Mouse (Mus musculus): Measurements from ENCODE around the gene Snrnp40. TPM values are rescaled to one million over a fixed set of nuclear protein-coding genes. Genes with fewer than 3 reads are reported as not detected.
A peak's percentile ranks its signal among the peaks of the same experiment; 100 is the strongest.

The Snrnp40 gene
- polyA plus RNA-seq, 1 experiment from 2014 or later: 119 TPM

DNA sequence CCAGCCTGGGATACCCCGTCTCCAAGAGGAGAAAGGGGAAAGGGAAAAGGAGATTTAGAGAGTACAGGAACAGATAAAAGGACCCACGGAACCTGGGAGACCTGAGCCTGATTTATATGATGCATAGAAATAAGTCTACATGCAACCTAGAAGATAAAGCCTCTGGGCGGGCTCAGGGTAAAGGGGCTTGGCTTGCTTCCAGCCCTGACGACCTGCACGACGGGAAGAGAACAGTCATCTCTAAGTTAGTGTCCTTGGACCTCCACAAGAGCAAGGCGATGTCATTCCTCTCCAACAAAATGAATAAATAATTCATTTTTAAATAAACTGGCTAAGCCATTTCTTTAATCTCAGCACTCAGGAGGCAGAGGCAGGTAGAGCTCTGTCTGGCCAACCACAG lies 37.4 kb upstream of the Snrnp40 start:
- Histone ChIP-seq H3K4me3 (ENCODE audit: low read depth, low read length) (no peak overlapping the region), H3K4me1 (ENCODE audit: control insufficient read depth, insufficient read depth, low read length) (no peaks in the 10 kb centered on the region), H3K4me2 (ENCODE audit: low read depth, low read length) (no peak overlapping the region), H3K27me3 (replicated peaks; ENCODE audit: control insufficient read depth, insufficient read depth, low read length) (no peaks in the 10 kb centered on the region), H3K27ac (replicated peaks; ENCODE audit: low read depth, low read length) (no peak overlapping the region), H3K36me3 (ENCODE audit: control insufficient read depth, insufficient read depth, low read length) (peaks cover 78% of the 10 kb centered on the region), H3K9me3 (ENCODE audit: control insufficient read depth, low read length) (no peaks in the 10 kb centered on the region), H3K9ac (ENCODE audit: low read depth, low read length) (no peak overlapping the region)
- 85% methylated on average over 7 of the region's 7 CpGs for WGBS
- no peak for ATAC-seq (ENCODE audit: low read depth)
- no peak for DNase-seq (ENCODE audit: low spot score)

DNA sequence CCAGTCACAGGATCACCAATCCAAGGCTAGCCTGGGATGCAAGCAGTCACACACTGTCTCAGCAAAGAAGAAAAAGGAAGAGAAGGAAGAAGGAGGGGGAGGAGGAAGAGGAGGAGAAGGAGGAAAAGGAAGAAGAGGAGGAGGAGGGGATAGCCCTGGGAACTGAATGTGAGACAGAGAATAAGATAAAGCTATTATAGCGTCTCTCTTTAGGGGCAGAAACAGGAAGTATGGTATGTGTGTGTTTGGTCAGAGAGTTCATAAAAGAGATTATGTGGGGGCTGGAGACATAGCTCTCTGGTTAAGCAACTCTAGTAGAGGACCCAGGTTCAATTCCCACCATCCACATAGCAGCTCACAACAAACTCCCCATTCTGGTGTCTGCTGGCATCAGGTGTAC lies 36.8 kb upstream of the Snrnp40 start:
- no peak overlapping the region for H3K4me3 ChIP-seq (ENCODE audit: low read depth, low read length)
- no peaks in the 10 kb centered on the region for H3K4me1 ChIP-seq (ENCODE audit: control insufficient read depth, insufficient read depth, low read length)
- WGBS: 81% methylated on average over 1 of the region's 1 CpGs
- no peak for ATAC-seq (ENCODE audit: low read depth)
- no peak overlapping the region for H3K4me2 ChIP-seq (ENCODE audit: low read depth, low read length)
- H3K9ac ChIP-seq (ENCODE audit: low read depth, low read length): no peak overlapping the region
- no peak overlapping the region for H3K27ac ChIP-seq (replicated peaks; ENCODE audit: low read depth, low read length)
- no peak for DNase-seq (ENCODE audit: low spot score)
- H3K36me3 ChIP-seq (ENCODE audit: control insufficient read depth, insufficient read depth, low read length): peaks cover 84% of the 10 kb centered on the region
- H3K27me3 ChIP-seq (replicated peaks; ENCODE audit: control insufficient read depth, insufficient read depth, low read length): no peaks in the 10 kb centered on the region
- H3K9me3 ChIP-seq (ENCODE audit: control insufficient read depth, low read length): no peaks in the 10 kb centered on the region

DNA sequence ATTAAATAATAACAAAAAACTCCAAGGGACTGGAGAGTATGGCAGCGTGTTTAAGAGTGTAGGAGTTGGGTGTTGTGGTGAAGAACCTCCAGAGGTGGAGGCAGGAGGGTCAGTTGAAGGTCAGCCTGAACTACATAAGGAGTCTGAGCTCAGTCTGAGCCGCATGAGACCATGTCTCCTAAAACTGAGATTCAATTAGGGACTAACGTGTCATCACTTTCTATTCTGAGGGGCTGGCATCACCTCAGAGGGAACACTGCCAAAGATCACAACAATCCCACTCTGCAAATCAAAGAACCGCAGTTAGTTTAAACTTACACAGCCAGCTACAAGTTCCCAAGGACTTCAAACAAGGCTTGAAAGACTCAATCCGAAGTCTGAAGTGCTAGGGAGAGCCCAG lies 36.3 kb upstream of the Snrnp40 start:
- no peak overlapping the region for H3K27ac ChIP-seq (replicated peaks; ENCODE audit: low read depth, low read length)
- no peaks in the 10 kb centered on the region for H3K27me3 ChIP-seq (replicated peaks; ENCODE audit: control insufficient read depth, insufficient read depth, low read length)
- peaks cover 85% of the 10 kb centered on the region for H3K36me3 ChIP-seq (ENCODE audit: control insufficient read depth, insufficient read depth, low read length)
- H3K9me3 ChIP-seq (ENCODE audit: control insufficient read depth, low read length): no peaks in the 10 kb centered on the region
- no peak for DNase-seq (ENCODE audit: low spot score)
- WGBS: 71% methylated on average over 5 of the region's 5 CpGs
- no peak overlapping the region for H3K9ac ChIP-seq (ENCODE audit: low read depth, low read length)
- no peak overlapping the region for H3K4me3 ChIP-seq (ENCODE audit: low read depth, low read length)
- H3K4me2 ChIP-seq (ENCODE audit: low read depth, low read length): no peak overlapping the region
- no peak for ATAC-seq (ENCODE audit: low read depth)
- H3K4me1 ChIP-seq (ENCODE audit: control insufficient read depth, insufficient read depth, low read length): no peaks in the 10 kb centered on the region

DNA sequence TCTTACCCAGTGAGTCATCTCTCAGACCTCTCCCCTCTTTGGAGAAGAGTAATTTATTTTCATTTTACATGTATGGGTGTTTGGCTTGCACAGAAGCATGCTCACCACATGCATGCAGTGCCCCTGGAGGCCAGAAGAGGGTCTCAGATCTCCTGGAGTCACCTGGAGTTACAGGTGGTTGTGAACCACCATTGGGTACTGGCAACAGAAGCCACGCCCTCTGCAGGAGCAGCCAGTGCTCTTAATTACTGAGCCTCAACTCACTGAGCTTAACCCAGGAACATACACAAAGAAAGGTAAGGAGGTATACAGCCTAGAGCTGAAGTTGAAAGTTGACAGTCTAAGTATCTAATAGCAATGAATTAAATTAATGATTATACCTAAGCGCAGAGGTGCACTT lies 34.5 kb upstream of the Snrnp40 start:
- ATAC-seq (ENCODE audit: low read depth): no peak
- Histone ChIP-seq H3K27ac (replicated peaks; ENCODE audit: low read depth, low read length) (no peak overlapping the region), H3K9ac (ENCODE audit: low read depth, low read length) (no peak overlapping the region), H3K9me3 (ENCODE audit: control insufficient read depth, low read length) (no peaks in the 10 kb centered on the region), H3K36me3 (ENCODE audit: control insufficient read depth, insufficient read depth, low read length) (peaks cover 81% of the 10 kb centered on the region), H3K4me1 (ENCODE audit: control insufficient read depth, insufficient read depth, low read length) (no peaks in the 10 kb centered on the region), H3K4me2 (ENCODE audit: low read depth, low read length) (no peak overlapping the region), H3K4me3 (ENCODE audit: low read depth, low read length) (no peak overlapping the region), H3K27me3 (replicated peaks; ENCODE audit: control insufficient read depth, insufficient read depth, low read length) (no peaks in the 10 kb centered on the region)
- DNase-seq (ENCODE audit: low spot score): no peak
- 98% methylated on average over 2 of the region's 2 CpGs for WGBS

DNA sequence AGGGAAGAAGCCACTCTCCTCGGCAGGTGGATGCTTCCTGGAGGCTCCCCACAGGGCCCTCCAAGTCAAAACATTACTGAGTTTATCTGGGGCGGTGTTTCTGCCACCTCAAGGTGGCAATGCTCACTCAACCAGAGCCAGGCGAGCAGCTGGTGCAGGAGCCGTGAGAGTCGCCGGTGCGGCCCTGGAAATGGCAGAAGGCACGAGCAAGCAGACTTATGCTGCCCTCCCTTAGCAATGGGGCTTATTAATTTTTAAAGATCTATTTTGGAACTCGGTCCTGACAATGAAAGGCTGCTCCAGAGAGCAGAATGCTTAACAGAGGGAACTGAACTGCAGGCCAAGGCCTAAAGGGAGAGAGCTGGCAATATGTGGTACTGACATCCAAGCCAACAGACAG lies 32.6 kb upstream of the Snrnp40 start:
- DNase-seq (ENCODE audit: low spot score): no peak
- H3K36me3 ChIP-seq (ENCODE audit: control insufficient read depth, insufficient read depth, low read length): peaks cover 75% of the 10 kb centered on the region
- H3K9ac ChIP-seq (ENCODE audit: low read depth, low read length): no peak overlapping the region
- no peaks in the 10 kb centered on the region for H3K27me3 ChIP-seq (replicated peaks; ENCODE audit: control insufficient read depth, insufficient read depth, low read length)
- no peak overlapping the region for H3K27ac ChIP-seq (replicated peaks; ENCODE audit: low read depth, low read length)
- H3K4me1 ChIP-seq (ENCODE audit: control insufficient read depth, insufficient read depth, low read length): no peaks in the 10 kb centered on the region
- no peak for ATAC-seq (ENCODE audit: low read depth)
- no peak overlapping the region for H3K4me2 ChIP-seq (ENCODE audit: low read depth, low read length)
- WGBS: 89% methylated on average over 9 of the region's 9 CpGs
- no peak overlapping the region for H3K4me3 ChIP-seq (ENCODE audit: low read depth, low read length)
- no peaks in the 10 kb centered on the region for H3K9me3 ChIP-seq (ENCODE audit: control insufficient read depth, low read length)

- DNase-seq (ENCODE audit: low spot score): no peak
- WGBS: 85% methylated on average over 5 of the region's 5 CpGs
- H3K4me1 ChIP-seq (ENCODE audit: control insufficient read depth, insufficient read depth, low read length): no peaks in the 10 kb centered on the region
- H3K4me3 ChIP-seq (ENCODE audit: low read depth, low read length): no peak overlapping the region
- H3K9ac ChIP-seq (ENCODE audit: low read depth, low read length): no peak overlapping the region
- no peak overlapping the region for H3K4me2 ChIP-seq (ENCODE audit: low read depth, low read length)
- H3K27ac ChIP-seq (replicated peaks; ENCODE audit: low read depth, low read length): no peak overlapping the region
- peaks cover 62% of the 10 kb centered on the region for H3K36me3 ChIP-seq (ENCODE audit: control insufficient read depth, insufficient read depth, low read length)
- H3K27me3 ChIP-seq (replicated peaks; ENCODE audit: control insufficient read depth, insufficient read depth, low read length): no peaks in the 10 kb centered on the region
- H3K9me3 ChIP-seq (ENCODE audit: control insufficient read depth, low read length): no peaks in the 10 kb centered on the region
- no peak for ATAC-seq (ENCODE audit: low read depth)
Measured at GRCm38 (mm10) chr4:130335867-130336266, 24.1 kb upstream of the Snrnp40 start.

DNA sequence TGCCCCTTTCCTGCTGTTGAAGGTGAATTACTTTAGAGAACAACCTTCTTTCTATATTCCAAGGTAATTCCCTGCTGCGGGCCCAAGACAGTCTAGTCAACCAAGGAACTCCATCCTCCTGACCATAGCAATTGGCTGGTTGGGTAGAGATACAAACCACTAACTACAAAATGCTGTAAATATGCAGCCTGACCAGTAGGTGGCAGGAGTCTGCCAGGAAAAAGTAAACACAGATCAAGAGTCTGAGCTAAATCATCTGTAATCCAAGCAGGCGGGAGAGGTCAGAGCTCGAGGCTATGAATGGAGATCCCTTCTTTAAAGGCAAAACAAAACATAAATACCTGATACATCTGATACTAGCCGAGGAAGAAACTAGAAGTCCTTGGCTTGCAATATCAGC lies 18.2 kb upstream of the Snrnp40 start:
- Histone ChIP-seq H3K27ac (replicated peaks; ENCODE audit: low read depth, low read length) (no peak overlapping the region), H3K4me2 (ENCODE audit: low read depth, low read length) (no peak overlapping the region), H3K9ac (ENCODE audit: low read depth, low read length) (no peak overlapping the region), H3K27me3 (replicated peaks; ENCODE audit: control insufficient read depth, insufficient read depth, low read length) (no peaks in the 10 kb centered on the region), H3K4me3 (ENCODE audit: low read depth, low read length) (no peak overlapping the region), H3K36me3 (ENCODE audit: control insufficient read depth, insufficient read depth, low read length) (peaks cover 34% of the 10 kb centered on the region), H3K4me1 (ENCODE audit: control insufficient read depth, insufficient read depth, low read length) (no peaks in the 10 kb centered on the region), H3K9me3 (ENCODE audit: control insufficient read depth, low read length) (no peaks in the 10 kb centered on the region)
- ATAC-seq (ENCODE audit: low read depth) (0 out of 2 replicates have a peak, but pooled peaks have one; percentile 33), DNase-seq (ENCODE audit: low spot score) (peak; percentile 74)
- WGBS: 18% methylated on average over 4 of the region's 4 CpGs

GRCm38 (mm10) chr4:130349666-130350065 lies 10.3 kb upstream of the Snrnp40 start:
- Histone ChIP-seq H3K36me3 (ENCODE audit: control insufficient read depth, insufficient read depth, low read length) (peaks cover 69% of the 10 kb centered on the region), H3K4me3 (ENCODE audit: low read depth, low read length) (no peak overlapping the region), H3K4me2 (ENCODE audit: low read depth, low read length) (no peak overlapping the region), H3K27me3 (replicated peaks; ENCODE audit: control insufficient read depth, insufficient read depth, low read length) (no peaks in the 10 kb centered on the region), H3K9me3 (ENCODE audit: control insufficient read depth, low read length) (no peaks in the 10 kb centered on the region), H3K4me1 (ENCODE audit: control insufficient read depth, insufficient read depth, low read length) (no peaks in the 10 kb centered on the region), H3K9ac (ENCODE audit: low read depth, low read length) (no peak overlapping the region), H3K27ac (replicated peaks; ENCODE audit: low read depth, low read length) (no peak overlapping the region)
- no peak for ATAC-seq (ENCODE audit: low read depth)
- WGBS: 98% methylated on average over 6 of the region's 6 CpGs
- no peak for DNase-seq (ENCODE audit: low spot score)

DNA sequence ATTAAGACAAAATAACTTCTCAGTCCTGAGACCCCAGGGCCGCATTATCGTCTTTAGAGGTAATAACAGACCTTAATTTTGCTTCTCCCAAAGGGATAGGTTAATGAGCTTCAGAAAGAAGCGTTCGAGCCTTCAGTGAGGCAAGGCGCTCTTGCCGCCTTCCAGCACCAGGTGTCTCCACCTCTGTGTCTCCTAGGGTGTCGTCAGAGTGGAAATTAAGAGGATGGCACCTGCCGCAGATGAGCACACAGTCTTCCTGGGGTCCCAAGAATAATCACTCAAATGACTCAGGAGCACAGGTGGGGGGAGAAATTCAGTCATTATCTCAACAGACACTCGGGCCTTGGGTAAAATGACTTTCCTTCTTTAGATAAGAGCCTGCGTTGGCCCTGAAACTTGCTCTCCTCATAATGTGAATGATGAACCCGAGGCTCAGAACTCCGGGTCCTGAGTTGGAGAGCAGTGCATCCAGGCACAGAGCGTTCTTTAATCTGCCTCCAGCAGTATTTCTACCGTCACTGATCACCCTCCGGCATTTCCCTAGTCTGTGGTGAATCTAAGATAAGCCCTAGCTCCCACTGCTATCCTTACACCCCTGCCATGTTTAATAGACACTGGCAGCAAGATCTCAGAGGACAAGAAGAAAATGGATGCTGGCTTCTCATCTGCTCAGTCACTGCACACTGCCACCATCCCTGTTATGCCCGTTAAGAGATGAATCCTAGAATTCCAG lies 9.1 kb upstream of the Snrnp40 start:
- ATAC-seq (ENCODE audit: low read depth): no peak
- Histone ChIP-seq H3K4me3 (ENCODE audit: low read depth, low read length) (no peak overlapping the region), H3K27me3 (replicated peaks; ENCODE audit: control insufficient read depth, insufficient read depth, low read length) (no peaks in the 10 kb centered on the region), H3K9ac (ENCODE audit: low read depth, low read length) (no peak overlapping the region), H3K9me3 (ENCODE audit: control insufficient read depth, low read length) (no peaks in the 10 kb centered on the region), H3K36me3 (ENCODE audit: control insufficient read depth, insufficient read depth, low read length) (peaks cover 69% of the 10 kb centered on the region), H3K27ac (replicated peaks; ENCODE audit: low read depth, low read length) (no peak overlapping the region), H3K4me1 (ENCODE audit: control insufficient read depth, insufficient read depth, low read length) (no peaks in the 10 kb centered on the region), H3K4me2 (ENCODE audit: low read depth, low read length) (no peak overlapping the region)
- peak; percentile 4 for DNase-seq (ENCODE audit: low spot score)
- 89% methylated on average over 16 of the region's 16 CpGs for WGBS

Measured in embryonic facial prominence, embryonic 14.5 days (tissue).